Mouse (Mus musculus): ENCODE results near the gene Cnnm2. TPM values are rescaled to one million over a fixed set of nuclear protein-coding genes. Genes with fewer than 3 reads are reported as not detected.

Gene Cnnm2
- total and polyA plus RNA-seq, 3 experiments, result 4.0 to 10.7 TPM; not detected in 1

GRCm38 (mm10) chr19:46822491-46822890, 61.1 kb downstream of the Cnnm2 start:
- Histone ChIP-seq H3K27me3 (ENCODE audit: control insufficient read depth in 1 of 2, insufficient read depth in 2 of 2, low read length in 2 of 2) (no peaks in the 10 kb centered on the region), H3K4me3 (ENCODE audit: control insufficient read depth in 1 of 2, insufficient read depth in 1 of 2, low read depth in 2 of 2, low read length in 2 of 2) (no peak overlapping the region), H3K36me3 (ENCODE audit: control insufficient read depth in 1 of 2, insufficient read depth in 2 of 2, low read length in 2 of 2) (no peaks in the 10 kb centered on the region), H3K9ac (ENCODE audit: control insufficient read depth, low read depth, low read length, poor library complexity, severe bottlenecking) (no peak overlapping the region), H3K9me3 (replicated peaks; ENCODE audit: insufficient read depth, low read length) (no peaks in the 10 kb centered on the region), H3K79me2 (ENCODE audit: control insufficient read depth, insufficient read depth, low read length, poor library complexity) (no peaks in the 10 kb centered on the region), H3K4me1 (ENCODE audit: control insufficient read depth in 1 of 2, insufficient read depth in 2 of 2, low read length in 2 of 2) (peaks cover 0 to 3% of the 10 kb centered on the region in 2 experiments; a peak in 1 of 4 replicates), H3K27ac (ENCODE audit: control insufficient read depth, low read depth, low read length) (no peak overlapping the region)
- TF ChIP-seq MAFK (IDR thresholded peaks at IDR 0.05; ENCODE audit: borderline replicate concordance, low read depth, low read length), result no peak
- TF ChIP-seq RCOR1 (IDR thresholded peaks at IDR 0.05; ENCODE audit: low read depth, low read length), result no peak
- TF ChIP-seq E2F4 (IDR thresholded peaks at IDR 0.05; ENCODE audit: borderline replicate concordance, low read depth, low read length), result no peak
- no peak for TF ChIP-seq NRF1 (IDR thresholded peaks at IDR 0.05; ENCODE audit: insufficient read depth, low read depth, low read length, poor library complexity, severe bottlenecking)
- no peak for TF ChIP-seq MAZ (IDR thresholded peaks at IDR 0.05; ENCODE audit: low read depth, low read length)
- TF ChIP-seq CTCF (IDR thresholded peaks at IDR 0.05 in 2 of 3, conservative IDR thresholded peaks at IDR 0.05 in 1 of 3; ENCODE audit: control insufficient read depth in 1 of 3, insufficient read depth in 1 of 3, low read depth in 2 of 3, low read length in 3 of 3, poor library complexity in 1 of 3, severe bottlenecking in 1 of 3), result no peak
- no peak for TF ChIP-seq EP300 (IDR thresholded peaks at IDR 0.05; ENCODE audit: low read depth in 1 of 2, low read length in 2 of 2)
- no peak for DNase-seq (ENCODE audit: low read depth, low spot score)

- H3K27me3 ChIP-seq (ENCODE audit: control insufficient read depth in 1 of 2, insufficient read depth in 2 of 2, low read length in 2 of 2), result no peaks in the 10 kb centered on the region
- TF ChIP-seq POLR2AphosphoS5 (IDR thresholded peaks at IDR 0.05; ENCODE audit: borderline replicate concordance, low read depth, low read length) (no peak), MAZ (IDR thresholded peaks at IDR 0.05; ENCODE audit: low read depth, low read length) (no peak), USF1 (IDR thresholded peaks at IDR 0.05; ENCODE audit: low read depth, low read length) (no peak), NELFE (IDR thresholded peaks at IDR 0.05; ENCODE audit: low read depth, low read length) (no peak), E2F4 (IDR thresholded peaks at IDR 0.05; ENCODE audit: borderline replicate concordance, low read depth, low read length) (no peak), ELF1 (IDR thresholded peaks at IDR 0.05; ENCODE audit: low read depth, low read length) (no peak), RCOR1 (IDR thresholded peaks at IDR 0.05; ENCODE audit: low read depth, low read length) (no peak)
- no peak overlapping the region for H3K4me3 ChIP-seq (ENCODE audit: control insufficient read depth in 1 of 2, insufficient read depth in 1 of 2, low read depth in 2 of 2, low read length in 2 of 2)
These were observed 62.4 kb downstream of the Cnnm2 start for GRCm38 (mm10) chr19:46823759-46824158.

GRCm38 (mm10) chr19:46824867-46825266, 63.5 kb downstream of the Cnnm2 start:
- no peak overlapping the region for H3K27ac ChIP-seq (ENCODE audit: control insufficient read depth, low read depth, low read length)
- no peak for DNase-seq (ENCODE audit: low read depth, low spot score)
- no peaks in the 10 kb centered on the region for H3K79me2 ChIP-seq (ENCODE audit: control insufficient read depth, insufficient read depth, low read length, poor library complexity)
- no peaks in the 10 kb centered on the region for H3K9me3 ChIP-seq (replicated peaks; ENCODE audit: insufficient read depth, low read length)
- no peaks in the 10 kb centered on the region for H3K4me1 ChIP-seq (ENCODE audit: control insufficient read depth in 1 of 2, insufficient read depth in 2 of 2, low read length in 2 of 2)
- H3K4me3 ChIP-seq (ENCODE audit: control insufficient read depth in 1 of 2, insufficient read depth in 1 of 2, low read depth in 2 of 2, low read length in 2 of 2), result no peak overlapping the region
- TF ChIP-seq ZKSCAN1 (IDR thresholded peaks at IDR 0.05; ENCODE audit: low read depth, low read length) (no peak), EP300 (IDR thresholded peaks at IDR 0.05; ENCODE audit: low read depth in 1 of 2, low read length in 2 of 2) (no peak)
- no peaks in the 10 kb centered on the region for H3K27me3 ChIP-seq (ENCODE audit: control insufficient read depth in 1 of 2, insufficient read depth in 2 of 2, low read length in 2 of 2)
- H3K9ac ChIP-seq (ENCODE audit: control insufficient read depth, low read depth, low read length, poor library complexity, severe bottlenecking), result no peak overlapping the region
- H3K36me3 ChIP-seq (ENCODE audit: control insufficient read depth in 1 of 2, insufficient read depth in 2 of 2, low read length in 2 of 2), result no peaks in the 10 kb centered on the region

More at GRCm38 (mm10) chr19:46823759-46824158, 62.4 kb downstream of the Cnnm2 start:
- Histone ChIP-seq H3K79me2 (ENCODE audit: control insufficient read depth, insufficient read depth, low read length, poor library complexity) (no peaks in the 10 kb centered on the region), H3K9me3 (replicated peaks; ENCODE audit: insufficient read depth, low read length) (no peaks in the 10 kb centered on the region), H3K27ac (ENCODE audit: control insufficient read depth, low read depth, low read length) (no peak overlapping the region), H3K36me3 (ENCODE audit: control insufficient read depth in 1 of 2, insufficient read depth in 2 of 2, low read length in 2 of 2) (no peaks in the 10 kb centered on the region), H3K9ac (ENCODE audit: control insufficient read depth, low read depth, low read length, poor library complexity, severe bottlenecking) (no peak overlapping the region), H3K4me1 (ENCODE audit: control insufficient read depth in 1 of 2, insufficient read depth in 2 of 2, low read length in 2 of 2) (peaks cover 0 to 3% of the 10 kb centered on the region in 2 experiments; a peak in 1 of 4 replicates)
- no peak for DNase-seq (ENCODE audit: low read depth, low spot score)
